Mouse (Mus musculus): ENCODE measurements around the gene Fis1. TPM values are rescaled to one million over a fixed set of nuclear protein-coding genes. Genes with fewer than 3 reads are reported as not detected.

Gene Fis1
- total RNA-seq, 2 experiments from 2014 or later = 233 to 242 TPM

DNA sequence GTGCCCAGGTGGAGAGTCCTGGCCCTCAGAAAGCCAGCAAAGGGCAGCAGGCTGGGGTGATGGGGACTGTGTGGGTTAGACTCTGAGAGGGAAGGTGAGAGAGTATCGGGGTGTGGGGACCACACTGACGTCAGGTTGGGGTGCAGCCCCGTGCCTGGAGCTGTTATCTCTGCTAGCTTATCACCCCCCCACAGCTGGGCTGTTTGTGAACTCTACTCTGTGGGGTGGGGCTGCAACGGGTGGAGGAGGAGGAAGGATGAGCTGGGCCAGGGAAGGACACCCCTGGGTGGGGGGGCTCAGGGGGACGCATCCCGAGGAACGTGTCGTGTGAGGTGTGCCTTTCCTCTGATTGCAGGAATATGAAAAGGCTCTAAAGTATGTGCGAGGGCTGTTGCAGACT is 12.1 kb downstream of the Fis1 start:
- DNase-seq (ENCODE audit: low spot score in 2 of 2) = no peak
- intact Hi-C loops (cut with DNase I) = no loop called here

DNA sequence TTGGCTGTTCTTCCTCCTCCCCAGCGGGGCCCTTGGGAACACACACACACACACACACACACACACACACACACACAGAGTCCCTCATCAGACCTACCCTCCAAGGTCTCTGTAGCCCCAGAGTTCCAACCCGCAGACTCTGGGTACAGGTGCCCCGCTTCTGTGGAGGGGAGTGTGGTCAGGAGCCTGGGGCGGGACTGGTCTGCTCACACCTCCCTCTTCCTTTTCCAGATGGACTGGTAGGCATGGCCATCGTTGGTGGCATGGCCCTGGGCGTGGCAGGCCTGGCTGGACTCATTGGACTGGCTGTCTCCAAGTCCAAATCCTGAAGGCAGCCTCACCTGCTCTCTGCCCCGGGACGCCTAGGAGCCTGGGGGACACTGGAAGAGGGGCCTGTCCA is 12.6 kb downstream of the Fis1 start:
- no peak for DNase-seq (ENCODE audit: low spot score in 2 of 2)
- intact Hi-C loops (cut with DNase I) = no loop called here

DNA sequence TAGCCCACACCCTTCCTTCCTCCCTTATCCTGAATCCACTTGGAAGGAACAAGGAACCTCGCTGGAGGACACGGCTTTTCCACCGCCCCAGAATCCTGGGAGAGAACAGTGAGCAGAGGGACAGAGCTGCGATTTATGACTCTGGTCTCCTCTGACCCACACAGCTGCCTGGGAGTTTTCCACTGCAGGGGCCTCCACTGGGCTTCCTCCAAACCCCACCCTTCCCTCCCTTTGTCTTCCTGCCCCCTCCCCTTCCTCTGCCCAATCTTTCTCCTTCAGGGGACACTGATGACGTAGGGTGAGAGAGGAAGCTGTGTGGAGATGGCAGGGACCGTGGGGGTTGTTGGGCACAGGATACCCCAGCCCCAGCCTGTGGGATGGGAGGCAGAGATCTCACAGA is 13.3 kb downstream of the Fis1 start, which contains the start of gene Cldn15:
TSS of gene Cldn15 (plus strand) at position 286 of the 400 bp plus-strand sequence.
- intact Hi-C loops (cut with DNase I) = no loop called here

DNA sequence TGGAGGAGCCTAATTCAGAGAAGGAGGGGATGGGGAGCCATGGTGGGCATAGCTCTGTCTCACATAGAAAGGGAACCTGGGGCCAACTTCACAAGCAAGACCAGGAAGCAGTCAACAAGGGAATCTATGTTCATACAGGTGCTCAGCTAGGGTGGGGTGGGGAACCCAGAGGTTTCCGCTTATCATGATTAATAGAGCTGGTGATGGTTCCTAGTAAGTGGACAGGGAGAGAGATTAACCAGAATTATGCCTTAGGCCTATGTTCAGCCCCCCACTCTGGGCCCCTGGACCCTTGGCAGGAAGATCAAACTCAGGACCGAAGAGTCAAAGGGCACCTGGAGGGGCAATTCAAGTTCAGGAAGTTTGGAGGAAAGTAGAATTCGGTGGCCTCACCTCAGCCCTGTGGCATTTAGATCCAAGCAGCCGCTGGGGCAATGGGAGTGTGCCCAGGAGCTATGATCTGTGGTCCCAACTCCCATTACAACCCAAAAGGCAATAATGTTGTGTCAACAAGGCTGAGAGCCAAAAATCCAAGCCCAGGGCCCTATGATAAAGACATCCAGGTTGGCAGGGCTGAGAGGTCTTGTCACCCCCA is 13.9 kb downstream of the Fis1 start:
- intact Hi-C loops (cut with DNase I) = no loop called here
- no peak for DNase-seq (ENCODE audit: low spot score in 2 of 2)

More for the DNA sequence above, 13.3 kb downstream of the Fis1 start, which contains the start of gene Cldn15:
- DNase-seq (ENCODE audit: low spot score in 2 of 2) = no peak

DNA sequence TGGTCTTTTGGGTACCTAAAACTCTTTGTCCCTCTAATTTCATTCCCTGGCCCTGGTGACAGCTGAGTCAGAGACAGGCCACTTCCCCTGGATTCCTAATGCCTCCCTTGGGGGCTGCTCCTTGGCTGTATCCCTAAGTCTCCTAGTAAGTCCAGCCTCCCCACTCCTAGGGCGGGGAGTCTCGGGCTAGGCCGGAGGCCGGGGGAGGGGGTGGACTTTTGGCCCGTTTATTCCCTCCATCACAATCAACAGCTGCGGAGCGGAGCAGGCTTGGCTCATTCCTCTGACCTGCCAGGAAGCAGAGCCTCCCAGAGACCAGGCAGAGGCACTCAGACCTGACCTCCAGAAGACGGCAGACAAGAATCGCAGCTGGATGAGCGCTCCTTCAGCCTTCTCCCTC is 14.5 kb downstream of the Fis1 start:
- DNase-seq (ENCODE audit: low spot score in 2 of 2) = no peak
- intact Hi-C loops (cut with DNase I) = no loop called here

DNA sequence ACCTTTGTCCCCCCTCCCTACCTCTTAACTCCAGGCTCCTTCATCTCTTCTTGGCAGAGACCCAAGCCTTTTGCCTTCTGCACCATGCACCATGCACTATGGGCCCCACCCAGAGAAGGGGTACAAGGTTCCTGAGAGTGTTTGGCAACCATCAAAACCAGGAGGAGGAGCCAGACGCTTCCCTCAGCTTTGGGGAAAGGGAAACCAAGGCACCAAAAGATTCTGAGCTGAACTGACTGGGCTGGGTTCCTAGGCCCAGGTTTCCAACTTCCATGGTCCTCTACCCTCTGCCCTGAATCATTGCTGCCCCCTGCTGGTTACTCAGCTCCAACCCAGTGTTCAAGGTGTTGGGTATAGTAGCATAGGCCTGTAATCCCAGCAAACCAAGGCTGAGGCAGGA is 17.6 kb downstream of the Fis1 start:
- DNase-seq (ENCODE audit: low spot score in 2 of 2) = peak in 1 of 2 experiments; percentile 43
- intact Hi-C loops (cut with DNase I) = no loop called here

DNA sequence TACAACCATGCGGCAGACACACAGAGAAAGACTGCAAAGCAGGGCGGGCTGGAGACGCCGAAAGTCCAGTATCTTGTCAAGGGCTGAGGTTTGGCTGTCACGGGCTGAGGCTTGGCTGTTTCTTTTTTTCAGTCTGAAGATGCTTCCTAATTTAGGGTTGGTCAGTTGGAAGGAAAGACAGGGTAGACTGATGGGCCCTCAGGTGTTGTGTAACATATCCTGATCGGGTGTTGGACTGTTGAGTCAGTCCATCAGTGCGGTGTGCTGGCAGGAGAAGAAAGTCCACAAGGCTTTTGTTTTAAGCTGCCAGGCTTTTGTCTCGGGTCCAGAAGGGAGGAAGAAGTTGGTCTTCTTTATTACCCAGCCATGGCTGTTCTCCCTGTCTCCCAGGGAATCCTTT is 20.6 kb downstream of the Fis1 start:
- no peak for DNase-seq (ENCODE audit: low spot score in 2 of 2)
- intact Hi-C loops (cut with DNase I) = no loop called here

DNA sequence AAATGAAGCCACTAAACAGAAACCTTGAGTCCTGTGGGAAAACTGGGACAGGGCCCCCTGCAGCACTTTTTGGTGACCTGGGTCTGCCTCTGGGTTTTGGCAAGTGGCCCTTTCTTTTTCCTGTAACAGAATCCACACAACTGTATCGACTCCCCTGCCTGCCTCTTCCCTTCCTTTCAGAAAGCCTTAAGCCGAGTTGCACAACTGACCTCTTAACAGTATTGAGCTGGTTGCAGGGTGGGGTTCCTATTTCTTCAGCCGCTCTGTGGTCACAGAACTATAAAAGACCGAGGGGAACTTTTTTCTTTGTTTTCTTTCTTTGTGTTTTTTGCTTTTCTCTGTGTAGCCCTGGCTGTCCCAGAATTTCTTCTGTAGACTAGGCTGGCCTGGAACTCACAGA is 24.7 kb downstream of the Fis1 start:
- no peak for DNase-seq (ENCODE audit: low spot score in 2 of 2)
- intact Hi-C loops (cut with DNase I) = no loop called here

DNA sequence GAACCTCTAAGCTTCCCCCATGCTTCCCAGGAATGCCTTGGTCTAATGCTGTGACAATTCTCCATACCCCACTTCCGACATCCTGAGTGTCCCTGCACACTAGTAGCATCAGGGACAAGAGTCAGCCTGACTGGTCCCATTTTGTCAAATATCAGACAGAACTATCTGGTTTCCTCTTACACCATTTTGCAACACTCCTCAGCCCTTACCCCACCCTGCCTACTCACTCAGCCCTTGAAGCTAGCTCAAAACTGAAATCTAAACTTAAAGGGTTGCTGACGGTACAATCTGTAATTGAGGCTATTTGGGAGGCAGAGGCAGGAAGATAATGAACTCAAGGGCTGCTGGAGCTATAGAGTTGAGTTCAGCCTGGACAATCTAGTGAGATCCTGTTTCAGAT is 26.7 kb downstream of the Fis1 start:
- no peak for DNase-seq (ENCODE audit: low spot score in 2 of 2)
- intact Hi-C loops (cut with DNase I) = no loop called here

DNA sequence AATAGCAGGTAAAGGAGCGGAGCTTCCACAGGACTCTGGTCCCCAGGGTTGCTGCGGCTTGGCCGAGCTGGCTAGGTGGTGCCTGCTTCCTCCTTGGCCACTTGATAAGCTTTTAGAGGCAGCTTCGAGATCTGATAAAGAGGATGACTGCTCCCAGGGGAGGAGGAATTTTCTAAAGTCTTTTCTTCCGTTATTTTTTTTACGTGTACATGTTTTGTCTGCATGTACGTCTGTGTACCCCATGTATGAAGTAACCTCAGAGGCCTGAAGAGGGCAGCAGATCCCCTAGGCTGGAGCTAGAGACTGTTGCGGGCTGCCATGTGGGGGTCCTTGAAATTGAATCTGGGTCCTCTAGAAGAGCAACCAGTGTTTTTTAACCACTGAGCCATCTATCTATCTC is 27.9 kb downstream of the Fis1 start:
- intact Hi-C loops (cut with DNase I) = no loop called here
- no peak for DNase-seq (ENCODE audit: low spot score in 2 of 2)

DNA sequence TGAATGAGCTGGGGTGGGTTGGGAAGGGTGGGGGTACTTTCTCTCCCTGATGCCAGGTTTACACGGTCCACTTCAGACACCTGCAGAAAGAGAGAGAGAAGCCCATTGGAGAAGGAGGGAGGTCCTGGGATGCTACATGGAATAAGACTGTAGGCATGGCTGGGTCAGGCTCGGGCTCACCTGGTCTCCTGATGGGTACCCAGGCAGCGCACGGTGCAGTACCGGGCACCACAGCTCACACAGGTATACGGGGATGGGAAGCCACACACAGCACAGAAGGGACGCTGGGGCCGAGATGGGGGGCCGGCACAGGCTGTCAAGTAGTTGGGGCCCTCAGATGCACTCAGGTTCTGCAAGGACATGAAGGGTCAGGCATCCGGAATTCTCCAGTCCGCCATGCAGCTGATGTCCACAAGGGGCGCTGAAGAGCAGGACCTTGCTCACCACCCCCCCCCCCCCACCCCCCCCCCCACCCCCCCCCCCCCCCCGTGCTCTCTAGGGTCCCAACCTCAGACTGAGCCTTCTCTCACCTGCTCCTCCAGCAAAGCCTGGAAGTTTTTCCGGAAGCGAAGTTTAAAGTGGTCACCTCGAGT is 29.4 kb downstream of the Fis1 start:
- intact Hi-C loops (cut with DNase I) = no loop called here
- peak in 1 of 2 experiments; percentile 39 for DNase-seq (ENCODE audit: low spot score in 2 of 2)

DNA sequence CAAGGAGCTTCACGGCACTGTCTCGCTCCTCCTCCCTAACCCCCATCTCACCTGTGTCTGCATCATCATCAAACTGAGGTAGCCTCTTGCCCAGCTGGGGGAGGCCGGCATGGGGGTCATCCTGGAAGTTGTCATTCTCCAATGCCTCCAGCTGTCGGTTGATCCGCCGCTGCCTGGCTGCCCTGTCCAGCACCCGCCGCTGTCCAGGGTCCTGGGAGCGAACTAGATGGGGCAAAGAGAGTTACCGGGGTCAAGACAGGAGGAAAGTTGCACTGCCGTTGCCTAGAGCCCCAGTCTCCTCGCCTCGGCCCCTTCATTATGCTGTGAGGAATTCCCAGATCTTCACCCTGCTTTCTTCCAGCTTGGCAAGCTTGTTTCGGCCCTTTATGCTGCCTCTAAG is 31.8 kb downstream of the Fis1 start:
- intact Hi-C loops (cut with DNase I) = no loop called here
- DNase-seq (ENCODE audit: low spot score in 2 of 2) = no peak

DNA sequence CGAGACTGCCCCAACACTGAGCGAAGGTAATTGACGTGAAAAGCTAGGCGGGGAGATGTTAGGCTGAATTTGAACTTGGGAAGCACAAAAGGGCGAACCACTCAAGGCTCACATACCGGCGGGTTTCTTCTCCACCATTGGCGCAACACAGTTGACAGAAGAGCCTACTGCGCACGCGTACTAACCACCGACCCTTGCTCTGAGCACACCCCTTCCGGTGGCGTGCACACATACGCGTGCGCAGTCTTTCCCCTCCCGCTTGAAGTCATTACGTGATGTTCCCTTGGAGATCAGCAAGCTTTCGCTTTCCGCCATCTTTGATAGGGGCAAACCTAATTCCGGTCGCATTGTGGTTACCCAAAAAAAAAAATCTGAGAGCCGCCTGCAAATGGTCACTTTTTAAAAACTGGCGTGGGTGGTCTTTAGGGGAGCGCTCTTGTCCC is 33.6 kb downstream of the Fis1 start, which contains the start of gene Plod3:
TSS of gene Plod3 (plus strand) at position 325 of the 443 bp plus-strand sequence.
- intact Hi-C loops (cut with DNase I) = no loop called here
- peak; percentile 97 to 99 for DNase-seq (ENCODE audit: low spot score in 2 of 2)

DNA sequence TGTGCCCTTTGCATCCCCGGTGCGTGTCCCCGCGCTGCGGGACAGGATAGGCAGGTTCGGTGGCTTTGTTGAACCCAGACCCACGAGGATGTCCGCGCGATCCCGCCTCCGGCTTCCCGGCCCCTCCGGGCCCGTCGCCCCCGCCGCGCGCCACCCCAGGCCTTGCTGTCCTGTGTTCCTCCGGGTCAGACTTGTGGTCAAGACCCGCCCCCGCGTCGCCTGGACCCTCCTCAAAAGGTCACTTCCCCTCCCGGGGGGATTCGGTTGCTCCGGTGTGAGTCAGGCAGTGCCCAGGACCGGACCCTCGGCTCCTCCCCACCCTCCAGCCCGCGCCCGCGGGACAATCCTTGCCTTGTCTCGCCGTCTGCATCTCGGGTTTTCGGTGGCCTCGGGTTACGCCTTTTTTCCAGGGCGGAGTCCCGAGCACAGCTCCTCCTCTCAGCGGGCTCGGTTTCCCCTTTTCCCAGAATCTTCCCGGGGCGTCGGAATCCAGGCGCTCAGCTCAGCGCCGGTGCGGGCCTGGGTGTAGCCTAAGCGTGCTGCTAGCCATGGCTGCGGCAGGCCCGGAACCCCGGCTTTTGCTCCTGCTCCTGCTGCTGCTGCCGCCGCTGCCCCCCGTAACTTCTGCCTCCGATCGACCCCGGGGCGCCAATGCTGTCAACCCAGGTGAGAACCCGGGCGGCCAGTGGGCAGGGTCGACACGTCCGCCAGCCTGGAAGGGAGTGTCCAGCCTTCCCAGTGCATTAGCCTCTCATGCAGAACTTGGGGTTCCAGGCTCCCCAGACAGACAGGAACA is 34.3 kb downstream of the Fis1 start:
- intact Hi-C loops (cut with DNase I) = no loop called here
- peak; percentile 62 to 73 for DNase-seq (ENCODE audit: low spot score in 2 of 2)

DNA sequence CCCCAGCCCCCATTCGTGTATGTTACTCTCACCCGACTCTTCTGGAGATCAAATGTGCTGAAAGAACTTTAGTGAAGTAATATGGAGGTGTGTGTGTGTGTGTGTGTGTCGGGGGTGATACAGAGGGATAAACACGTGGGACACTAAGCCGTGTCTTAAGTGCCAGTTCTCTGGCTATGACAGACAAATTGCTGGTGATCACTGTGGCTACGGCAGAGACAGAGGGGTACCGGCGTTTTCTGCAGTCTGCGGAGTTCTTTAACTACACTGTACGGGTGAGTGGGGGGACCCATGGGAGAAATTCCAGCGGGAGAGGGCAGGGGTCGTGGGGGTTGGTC is 34.8 kb downstream of the Fis1 start, which contains the start of gene Znhit1:
TSS of gene Znhit1 (minus strand) at position 88 of the 338 bp plus-strand sequence.
- DNase-seq (ENCODE audit: low spot score in 2 of 2) = peak in 1 of 2 experiments; percentile 23
- intact Hi-C loops (cut with DNase I) = no loop called here

DNA sequence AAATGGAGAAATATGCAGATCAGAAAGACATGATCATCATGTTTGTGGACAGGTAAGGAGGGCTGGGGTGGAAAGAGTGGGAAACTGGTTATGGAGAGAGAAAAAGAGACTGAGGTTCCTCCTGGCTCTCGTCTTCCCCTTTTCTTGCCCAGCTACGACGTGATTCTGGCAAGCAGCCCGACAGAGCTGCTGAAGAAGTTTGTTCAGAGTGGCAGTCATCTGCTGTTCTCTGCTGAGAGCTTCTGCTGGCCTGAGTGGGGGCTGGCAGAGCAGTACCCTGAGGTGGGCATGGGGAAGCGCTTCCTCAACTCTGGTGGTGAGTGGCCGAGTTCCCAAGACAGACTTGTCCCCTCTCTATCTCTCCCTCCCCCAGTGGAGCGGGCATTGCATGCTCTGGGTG is 35.3 kb downstream of the Fis1 start:
- intact Hi-C loops (cut with DNase I) = no loop called here

DNA sequence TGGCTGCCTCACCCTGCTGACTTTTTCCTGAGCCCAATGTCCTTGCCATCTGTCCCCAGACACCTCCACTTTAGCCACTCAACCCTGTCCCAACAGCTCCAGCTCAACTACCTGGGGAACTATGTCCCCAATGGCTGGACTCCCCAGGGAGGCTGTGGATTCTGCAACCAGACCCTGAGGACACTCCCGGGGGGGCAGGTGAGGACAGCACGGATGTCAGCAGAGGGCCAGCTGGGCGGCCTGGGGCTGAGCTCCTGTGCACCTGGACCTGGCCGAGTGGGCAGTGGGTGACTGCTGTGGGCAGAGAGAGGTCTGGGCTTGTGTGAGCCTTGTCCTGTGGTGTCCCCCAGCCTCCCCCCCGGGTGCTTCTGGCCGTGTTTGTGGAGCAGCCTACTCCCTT is 36.7 kb downstream of the Fis1 start:
- DNase-seq (ENCODE audit: low spot score in 2 of 2) = no peak
- intact Hi-C loops (cut with DNase I) = no loop called here

More for the DNA sequence above, 35.3 kb downstream of the Fis1 start:
- DNase-seq (ENCODE audit: low spot score in 2 of 2) = peak; percentile 68 to 69

DNA sequence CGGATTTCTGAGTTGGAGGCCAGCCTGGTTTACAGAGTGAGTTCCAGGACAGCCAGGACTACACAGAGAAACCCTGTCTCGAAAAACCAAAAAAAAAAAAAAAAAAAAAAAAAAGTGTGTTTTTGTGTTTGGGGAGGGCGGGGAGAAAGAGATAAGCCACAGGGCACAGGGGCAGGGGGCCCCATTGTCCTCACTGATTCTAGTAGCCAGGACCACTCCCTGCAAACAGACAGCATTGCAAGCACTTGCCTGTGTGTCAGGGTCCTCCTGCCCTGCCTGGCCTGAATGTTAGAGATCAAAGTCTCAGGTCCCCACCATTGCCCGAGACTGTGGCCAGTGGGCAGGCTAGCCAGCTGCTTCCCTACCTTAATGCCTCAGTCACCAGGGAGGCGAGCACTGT is 46.4 kb downstream of the Fis1 start:
- intact Hi-C loops (cut with DNase I) = no loop called here
- DNase-seq (ENCODE audit: low spot score in 2 of 2) = no peak

DNA sequence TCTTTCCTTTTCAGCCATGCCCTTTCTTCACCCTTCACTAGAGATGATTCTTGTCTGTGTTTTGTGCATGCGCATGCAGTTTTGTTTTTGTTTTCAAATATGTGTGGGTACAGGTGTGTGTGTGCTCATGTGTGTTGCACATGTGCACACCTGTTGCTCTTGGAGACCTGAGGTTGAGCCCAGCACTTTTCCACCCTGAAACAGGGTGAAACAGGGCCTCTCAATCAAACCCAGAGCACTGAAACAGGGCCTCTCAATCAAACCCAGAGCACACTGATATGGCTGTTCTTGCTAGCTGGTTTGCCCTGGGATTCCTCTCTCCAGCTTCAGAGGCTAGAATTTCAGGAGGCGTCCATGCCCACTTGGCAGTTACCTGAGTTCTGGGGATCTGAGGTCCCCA is 47.5 kb downstream of the Fis1 start:
- intact Hi-C loops (cut with DNase I) = no loop called here
- DNase-seq (ENCODE audit: low spot score in 2 of 2) = no peak

DNA sequence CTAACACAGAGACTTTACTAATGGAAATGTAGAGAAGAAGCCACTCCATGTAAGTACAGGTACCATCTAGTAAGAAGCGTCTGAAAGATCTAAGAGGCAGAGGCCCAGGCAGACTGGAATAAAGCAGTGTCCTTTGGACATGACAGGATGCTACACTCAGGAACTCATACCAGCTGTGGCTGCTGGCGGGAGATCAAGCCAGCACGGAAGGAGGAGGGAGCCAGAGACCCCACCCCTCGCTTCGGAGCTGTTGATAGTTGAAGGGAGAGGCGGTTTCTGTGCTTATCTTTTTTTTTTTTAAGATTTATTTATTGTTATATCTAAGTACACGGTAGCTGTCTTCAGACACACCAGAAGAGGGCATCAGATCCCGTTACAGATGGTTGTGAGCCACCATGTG is 54.2 kb downstream of the Fis1 start:
- no peak for DNase-seq (ENCODE audit: low spot score in 2 of 2)

DNA sequence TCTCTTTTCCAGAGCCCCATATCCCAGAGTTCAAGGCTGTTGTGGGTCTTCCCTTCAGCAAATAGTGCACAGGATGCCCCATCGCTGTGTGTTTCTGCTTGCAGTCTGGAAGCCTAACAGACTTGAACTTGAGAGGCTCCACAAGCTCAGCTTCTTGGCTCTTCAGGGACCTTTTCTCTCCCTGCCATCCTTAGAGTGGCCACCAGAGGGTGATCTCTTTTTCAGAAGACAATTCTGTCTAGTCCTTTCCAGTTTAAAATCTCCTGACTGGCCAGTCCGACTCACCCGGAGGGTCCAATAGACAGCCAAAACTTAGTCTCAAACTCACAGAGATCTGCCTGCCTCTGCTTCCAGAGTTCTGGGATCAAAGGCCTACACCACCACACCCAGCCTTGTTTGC is 56.9 kb downstream of the Fis1 start:
- intact Hi-C loops (cut with DNase I) = no loop called here
- peak in 1 of 2 experiments; percentile 67 for DNase-seq (ENCODE audit: low spot score in 2 of 2)

More for the DNA sequence above, 54.2 kb downstream of the Fis1 start:
- intact Hi-C loops (cut with DNase I) = no loop called here
